Mouse (Mus musculus): ENCODE results near the gene Olfr702. TPM values are rescaled to one million over a fixed set of nuclear protein-coding genes. Genes with fewer than 3 reads are reported as not detected.

Gene Olfr702
- polyA plus RNA-seq, 1 experiment from 2014 or later = not detected

DNA sequence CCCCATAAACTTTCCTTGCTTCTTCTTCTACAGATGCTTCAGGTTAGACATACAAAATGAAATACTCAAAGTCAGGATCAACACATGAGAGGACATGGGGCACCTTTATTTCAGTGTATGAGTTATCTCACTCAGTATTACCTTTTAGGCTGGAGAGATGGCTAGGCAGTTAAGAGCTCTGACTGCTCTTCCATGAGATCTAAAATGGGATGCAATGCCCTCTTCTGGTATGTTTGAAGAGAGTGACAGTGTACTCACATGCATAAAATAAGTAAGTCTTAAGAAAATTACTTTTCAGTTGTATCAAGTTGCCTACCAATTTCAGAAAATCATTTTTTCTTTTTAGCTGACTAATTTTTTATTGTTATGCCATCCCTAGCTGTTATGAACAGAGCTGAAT lies 45.4 kb downstream of the Olfr702 start:
- no peak for ATAC-seq (replicated peaks; ENCODE audit: extremely low read depth, insufficient read depth, low FRiP score)
- Histone ChIP-seq H3K4me3 (ENCODE audit: low read length) (no peak overlapping the region), H3K4me2 (ENCODE audit: low read depth, low read length) (no peak overlapping the region), H3K9ac (ENCODE audit: low read length) (no peak overlapping the region), H3K27me3 (ENCODE audit: control insufficient read depth, insufficient read depth, low read length) (no peaks in the 10 kb centered on the region), H3K36me3 (ENCODE audit: control insufficient read depth, insufficient read depth) (no peaks in the 10 kb centered on the region), H3K27ac (ENCODE audit: low read length) (no peak overlapping the region), H3K9me3 (replicated peaks; ENCODE audit: control insufficient read depth, low read length) (no peaks in the 10 kb centered on the region), H3K4me1 (ENCODE audit: control insufficient read depth, insufficient read depth, low read length) (no peaks in the 10 kb centered on the region)

Other genes with a start within 250 kb of the Olfr702 start
- gene Olfr693, start 153.3 kb downstream of the Olfr702 start, polyA plus RNA-seq (2015; fragmentation: Nextera tagmentation; extraction: Ambion mirVana) = not detected in 2 replicates
- gene Olfr694, start 142.1 kb downstream of the Olfr702 start, polyA plus RNA-seq (2015; fragmentation: Nextera tagmentation; extraction: Ambion mirVana) = not detected in 2 replicates
- not detected in 2 replicates for gene Olfr695, start 117.5 kb downstream of the Olfr702 start, polyA plus RNA-seq (2015; fragmentation: Nextera tagmentation; extraction: Ambion mirVana)
- not detected in 2 replicates for gene Olfr697, start 91.5 kb downstream of the Olfr702 start, polyA plus RNA-seq (2015; fragmentation: Nextera tagmentation; extraction: Ambion mirVana)
- not detected in 2 replicates for gene Olfr698, start 78.5 kb downstream of the Olfr702 start, polyA plus RNA-seq (2015; fragmentation: Nextera tagmentation; extraction: Ambion mirVana)
- gene Olfr699, start 40.7 kb downstream of the Olfr702 start, polyA plus RNA-seq (2015; fragmentation: Nextera tagmentation; extraction: Ambion mirVana) = not detected in 2 replicates
- gene Olfr700, start 25.1 kb downstream of the Olfr702 start, polyA plus RNA-seq (2015; fragmentation: Nextera tagmentation; extraction: Ambion mirVana) = not detected in 2 replicates
- gene Olfr701, start 19.8 kb downstream of the Olfr702 start, polyA plus RNA-seq (2015; fragmentation: Nextera tagmentation; extraction: Ambion mirVana) = not detected in 2 replicates
- not detected in 2 replicates for gene Olfr703, start 9.5 kb upstream of the Olfr702 start, polyA plus RNA-seq (2015; fragmentation: Nextera tagmentation; extraction: Ambion mirVana)
- gene Olfr704, start 29.3 kb upstream of the Olfr702 start, polyA plus RNA-seq (2015; fragmentation: Nextera tagmentation; extraction: Ambion mirVana) = not detected in 2 replicates
- not detected in 2 replicates for gene Olfr705, start 43.0 kb upstream of the Olfr702 start, polyA plus RNA-seq (2015; fragmentation: Nextera tagmentation; extraction: Ambion mirVana)
- not detected in 2 replicates for gene Olfr706, start 54.3 kb upstream of the Olfr702 start, polyA plus RNA-seq (2015; fragmentation: Nextera tagmentation; extraction: Ambion mirVana)
- gene Olfr707, start 67.3 kb upstream of the Olfr702 start, polyA plus RNA-seq (2015; fragmentation: Nextera tagmentation; extraction: Ambion mirVana) = not detected in 2 replicates
- not detected in 2 replicates for gene Olfr1532-ps1, start 74.1 kb upstream of the Olfr702 start, polyA plus RNA-seq (2015; fragmentation: Nextera tagmentation; extraction: Ambion mirVana)
- gene Olfr709-ps1, start 98.3 kb upstream of the Olfr702 start, polyA plus RNA-seq (2015; fragmentation: Nextera tagmentation; extraction: Ambion mirVana) = not detected in 2 replicates
- gene Olfr710, start 114.4 kb upstream of the Olfr702 start, polyA plus RNA-seq (2015; fragmentation: Nextera tagmentation; extraction: Ambion mirVana) = not detected in 2 replicates
- not detected in 2 replicates for gene Olfr6, start 130.0 kb upstream of the Olfr702 start, polyA plus RNA-seq (2015; fragmentation: Nextera tagmentation; extraction: Ambion mirVana)
- gene Olfr711, start 141.6 kb upstream of the Olfr702 start, polyA plus RNA-seq (2015; fragmentation: Nextera tagmentation; extraction: Ambion mirVana) = not detected in 2 replicates
- not detected in 2 replicates for gene Olfr2, start 172.2 kb upstream of the Olfr702 start, polyA plus RNA-seq (2015; fragmentation: Nextera tagmentation; extraction: Ambion mirVana)
- gene Olfr713, start 197.3 kb upstream of the Olfr702 start, polyA plus RNA-seq (2015; fragmentation: Nextera tagmentation; extraction: Ambion mirVana) = not detected in 2 replicates
- gene Olfr714, start 237.1 kb upstream of the Olfr702 start, polyA plus RNA-seq (2015; fragmentation: Nextera tagmentation; extraction: Ambion mirVana) = not detected in 2 replicates